Mouse (Mus musculus): ENCODE results near the gene Neto2.

DNA sequence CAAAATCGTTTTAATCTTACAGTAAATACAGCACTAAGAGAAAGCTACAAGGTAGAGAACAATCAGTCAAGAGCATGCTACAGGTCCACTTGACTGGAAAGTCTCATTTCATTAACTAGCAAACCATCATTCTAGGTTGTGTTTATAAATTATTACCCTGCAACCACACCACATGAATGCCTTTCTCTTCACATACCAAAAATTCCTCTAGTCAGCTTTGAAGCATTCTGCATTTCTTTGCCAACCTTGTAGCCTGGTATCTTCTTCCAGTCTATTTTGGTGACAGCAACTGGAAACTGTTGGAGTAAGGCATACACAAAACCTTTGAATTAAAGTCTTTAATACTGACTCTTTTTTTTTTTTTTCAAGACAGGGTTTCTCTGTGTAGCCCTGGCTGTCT, 109.2 kb downstream of the Neto2 start:
- no peak for TF ChIP-seq POLR2A (IDR thresholded peaks at IDR 0.05; ENCODE audit: low read depth, low read length)
- no peak for TF ChIP-seq CTCF (IDR thresholded peaks at IDR 0.05; ENCODE audit: extremely low read depth, insufficient read depth, insufficient read length, insufficient replicate concordance)
